Mouse (Mus musculus) left cerebral cortex, postnatal 25 days (tissue): Measurements from ENCODE around the gene Gpr22. TPM values are rescaled to one million over a fixed set of nuclear protein-coding genes. Genes with fewer than 3 reads are reported as not detected.

Experiments
- DNase-seq, 2 experiments: peaks; one replicate each; pipeline ENCODE4 v3.0.0; 2022; ENCODE audit warnings: low spot score in 2 of 2, mixed read lengths in 1 of 2
- intact Hi-C: fragments of 180-260 bp; cut with DNase I; formaldehyde crosslinking; loops from one replicate; pipeline ENCODE4 v1.15.1; 2025
- total RNA-seq, 2 experiments: library from RNA; stranded (reverse); gene quantifications; 2 replicates each; pipeline ENCODE4 v1.2.3; 2021

The Gpr22 gene
- total RNA-seq, 2 experiments from 2014 or later, result 53.4 to 53.6 TPM

DNA sequence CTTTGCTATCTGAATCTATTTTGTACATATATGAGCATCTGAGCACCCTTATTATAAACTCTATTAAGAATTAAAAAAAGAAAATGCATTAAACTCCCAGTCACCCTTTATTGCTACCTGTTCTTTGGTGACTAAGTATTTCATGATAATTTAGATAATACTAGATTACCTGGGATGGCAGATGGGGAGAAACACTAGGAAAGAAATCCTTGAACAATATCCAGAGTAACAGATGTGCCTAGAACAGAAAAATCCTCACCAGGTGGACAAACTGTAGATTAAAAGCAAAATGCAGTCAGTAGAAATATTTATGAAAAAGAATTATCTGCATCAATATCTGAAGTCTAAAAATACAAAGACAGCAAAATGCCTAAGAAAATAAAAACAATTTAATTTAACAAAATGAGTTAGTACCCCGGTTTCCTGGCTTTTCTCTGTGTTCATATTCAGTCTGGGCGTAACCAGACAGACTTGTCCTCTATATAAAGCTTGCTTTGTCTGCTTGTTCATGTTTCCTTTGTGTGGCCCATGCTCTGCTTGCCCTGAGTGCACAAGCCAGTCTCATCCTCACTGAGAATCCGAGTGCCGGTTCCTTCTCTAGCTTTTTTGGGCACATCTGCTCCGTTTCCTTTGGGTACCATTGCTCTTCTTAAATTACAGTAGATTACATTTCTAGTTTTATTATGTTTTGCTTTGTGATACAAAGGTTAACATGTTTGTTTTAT is 13.0 kb downstream of the Gpr22 start:
- intact Hi-C loops, result loop anchor here (10.0 kb wide), 1 partner anchor 326 kb away; no protein-coding TSS in a partner anchor
- no peak for DNase-seq

DNA sequence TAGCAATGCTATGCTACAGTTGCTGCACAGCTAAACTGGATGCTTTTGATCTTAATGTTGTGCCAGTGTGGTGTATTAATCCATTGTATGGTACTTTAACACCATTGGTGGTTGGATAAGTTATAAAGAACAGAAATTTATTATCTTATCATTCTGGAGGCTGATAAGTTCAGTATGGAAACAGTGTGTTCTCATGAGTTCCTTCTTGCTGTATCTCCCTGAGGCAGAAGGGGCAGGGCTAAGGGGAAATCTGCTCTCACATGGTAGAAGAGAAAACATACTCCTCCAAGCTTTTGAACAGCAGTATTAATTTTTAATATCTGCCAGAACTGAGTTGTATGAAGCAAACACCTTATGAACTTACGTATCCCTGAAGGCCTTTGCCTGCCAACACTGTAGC is 20.5 kb downstream of the Gpr22 start:
- intact Hi-C loops, result no loop called here
- DNase-seq, result no peak

DNA sequence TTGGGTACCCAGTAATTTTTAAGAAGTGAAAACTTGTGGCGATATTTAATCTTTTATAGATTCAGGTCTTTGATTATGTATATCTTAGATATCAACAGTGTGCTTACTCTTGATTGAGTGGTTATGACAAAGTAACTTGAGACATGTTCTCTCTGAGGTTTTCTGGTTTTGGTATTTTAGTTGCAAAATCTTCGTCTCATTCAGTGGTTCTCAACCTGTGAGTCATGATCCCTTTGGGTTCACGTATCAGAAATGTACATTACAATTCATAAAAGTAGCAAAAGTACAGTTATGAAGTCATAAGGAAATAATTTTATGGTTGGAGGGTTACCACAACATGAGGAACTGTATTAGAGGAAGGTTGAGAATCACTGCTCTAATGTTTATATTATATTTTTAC is 27.1 kb downstream of the Gpr22 start:
- intact Hi-C loops, result no loop called here
- DNase-seq, result no peak

DNA sequence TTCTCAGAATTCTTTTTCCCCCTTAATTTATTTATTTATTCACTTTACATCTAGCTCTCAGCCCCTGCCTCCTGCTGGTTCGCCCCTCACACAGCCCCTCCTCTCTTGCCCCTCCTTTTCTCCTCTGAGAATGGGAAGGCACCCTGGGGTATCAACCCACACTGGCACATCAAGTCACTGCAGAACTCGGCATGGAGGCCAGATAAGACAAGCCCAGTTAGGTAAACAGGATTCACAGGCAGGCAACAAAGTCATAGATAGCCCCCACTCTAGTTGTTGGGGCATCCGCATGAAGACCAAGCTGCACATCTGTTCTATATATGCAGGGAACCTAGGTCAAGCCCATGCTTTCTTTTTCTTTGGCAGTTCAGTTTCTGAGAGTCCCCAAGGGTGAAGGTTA is 46.6 kb downstream of the Gpr22 start:
- intact Hi-C loops, result no loop called here

DNA sequence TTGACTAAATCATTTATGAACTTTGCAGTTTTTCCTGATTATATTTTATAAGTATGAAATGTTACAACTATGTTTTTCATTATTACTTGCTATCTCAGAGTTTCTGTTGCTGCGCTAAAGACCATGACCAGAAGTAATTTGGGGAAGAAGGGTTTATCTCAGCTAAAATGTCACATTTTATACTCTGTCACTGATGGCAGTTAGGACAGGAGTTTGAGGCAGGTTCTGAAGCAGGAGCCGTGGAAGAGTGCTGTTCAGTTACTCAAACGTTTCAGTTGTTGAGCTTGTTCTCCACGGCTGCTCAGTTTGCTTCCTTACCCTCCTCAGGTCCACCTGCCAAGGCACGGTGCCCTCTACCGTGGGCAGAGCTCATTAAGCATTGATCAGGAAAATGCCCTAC is 47.7 kb downstream of the Gpr22 start:
- intact Hi-C loops, result no loop called here
- DNase-seq, result no peak

More for the DNA sequence above, 46.6 kb downstream of the Gpr22 start:
- DNase-seq, result no peak

Other genes with a start within 250 kb of the Gpr22 start
- gene Cbll1, start 214.3 kb downstream of the Gpr22 start, total RNA-seq, result 10 to 100 TPM; 23.3 to 24.5 TPM
- gene Slc26a4, start 154.0 kb downstream of the Gpr22 start, total RNA-seq, result 1 to 10 TPM; 2.1 to 2.5 TPM
- 10 to 100 TPM; 34.8 to 37.2 TPM for gene Bcap29, start 79.3 kb downstream of the Gpr22 start, total RNA-seq
- 1 to 10 TPM; 8.7 to 8.9 TPM for gene Dus4l, start 59.1 kb downstream of the Gpr22 start, total RNA-seq
- gene Cog5, start 59.1 kb downstream of the Gpr22 start, total RNA-seq, result 10 to 100 TPM; 37.4 to 43.5 TPM
- gene Hbp1, start 236.6 kb upstream of the Gpr22 start, total RNA-seq, result 10 to 100 TPM; 17.7 to 19.7 TPM